Mouse (Mus musculus): ENCODE data around the gene Tmx4.
"Not testable (repeated sequence)": the region's sequence is repeated elsewhere in the genome, so short reads cannot be mapped to it uniquely, and the experiment has no call there.

Tmx4 gene

DNA sequence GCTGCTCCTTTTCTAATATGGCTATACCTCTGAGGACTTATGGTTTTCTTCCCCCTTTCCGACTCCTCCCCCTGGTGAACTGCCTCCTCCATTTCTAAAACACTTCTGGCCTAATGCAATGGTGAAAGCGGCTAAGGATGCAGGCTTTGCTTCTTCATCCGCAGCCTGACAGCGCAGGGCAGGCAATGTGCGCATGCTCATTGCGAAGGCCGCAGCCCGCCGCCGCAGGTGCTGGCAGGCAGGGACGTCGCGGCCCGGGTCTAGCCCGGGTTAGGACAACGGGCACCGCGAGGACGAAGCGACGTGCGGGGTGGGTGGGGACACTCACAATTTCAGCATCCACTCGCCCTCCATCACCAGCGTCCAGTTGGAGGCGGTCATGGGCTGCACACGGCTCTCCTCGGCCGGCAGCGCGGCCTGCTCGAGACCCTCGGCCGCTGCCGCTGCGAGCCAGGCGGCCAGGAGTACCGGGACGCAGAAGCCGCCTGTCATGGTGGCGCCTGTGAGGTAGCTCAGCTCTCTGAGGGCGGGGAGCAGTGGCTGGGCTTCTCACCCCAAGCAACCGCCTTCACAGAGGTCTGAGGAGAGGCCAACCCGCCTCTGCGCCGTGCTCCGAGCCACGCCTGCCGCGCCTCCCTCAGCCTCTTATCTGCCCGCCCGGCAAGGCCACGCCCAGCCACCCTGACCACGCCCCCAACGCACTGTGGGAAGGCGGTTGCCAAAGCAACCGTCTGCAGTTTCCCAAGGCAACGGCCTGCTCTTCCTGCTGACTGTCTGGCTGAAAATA is at the start of gene Tmx4:
TSS of gene Tmx4 (minus strand) at position 632 of the 787 bp plus-strand sequence.
- DNase-seq (ENCODE audit: low spot score in 2 of 2), result peak; percentile 97 to 98

DNA sequence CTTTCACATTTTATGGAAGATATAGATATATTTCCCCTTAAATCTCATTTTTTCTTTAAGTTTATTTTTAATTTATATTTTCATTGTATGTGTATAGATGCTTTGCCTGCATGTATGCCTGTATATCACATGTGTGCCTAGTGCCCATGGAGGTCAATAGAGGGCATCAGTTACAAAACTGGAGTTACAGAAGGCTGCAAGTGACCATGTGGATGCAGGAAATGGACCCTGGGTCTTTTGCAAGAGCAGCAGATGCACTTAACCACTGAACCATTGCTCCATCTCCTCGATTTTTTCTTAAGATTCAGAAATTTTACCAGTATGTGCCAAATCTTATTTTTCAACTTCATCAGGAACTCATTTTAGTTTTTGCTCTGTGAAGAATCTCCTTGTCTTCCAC is 48.2 kb upstream of the Tmx4 start:
- DNase-seq (ENCODE audit: low spot score in 2 of 2), result no peak

DNA sequence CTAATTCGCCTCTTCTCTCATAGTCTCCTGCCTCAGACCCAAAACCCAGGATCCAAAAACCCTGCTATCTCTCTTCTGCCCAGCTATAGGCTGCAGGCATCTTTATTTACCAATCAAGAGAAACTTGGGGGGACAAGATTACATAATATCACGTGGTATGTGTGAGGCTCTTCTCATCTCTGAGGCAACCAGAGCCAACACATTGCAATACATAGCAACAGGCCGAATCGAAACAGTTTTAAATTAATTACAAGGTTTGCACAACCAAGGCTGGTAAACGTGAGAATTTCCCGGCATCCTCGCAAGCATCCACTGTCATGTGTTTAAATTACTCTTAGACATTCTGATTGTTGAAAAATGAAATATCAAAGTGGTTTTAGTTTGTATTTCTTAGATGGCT is 47.1 kb upstream of the Tmx4 start:
- DNase-seq (ENCODE audit: low spot score in 2 of 2), result no peak

DNA sequence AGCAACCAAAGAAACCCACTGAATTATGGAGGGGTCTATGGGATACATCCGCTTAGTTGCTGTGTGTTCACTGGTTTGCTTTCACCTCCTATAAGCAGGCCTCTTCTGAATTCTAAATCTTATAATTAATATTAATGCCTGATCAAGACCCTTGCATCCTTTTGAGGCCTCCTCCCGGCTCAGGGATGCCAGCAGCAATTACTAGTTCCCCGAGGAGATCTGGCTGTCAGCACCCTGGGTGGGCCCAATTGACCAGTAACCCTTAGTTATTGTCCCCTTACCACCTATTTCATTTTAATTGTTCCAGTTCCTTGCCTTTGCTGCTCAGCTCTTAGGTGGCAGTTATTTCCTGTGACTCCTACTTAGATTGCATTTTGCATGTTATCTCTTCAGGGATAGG is 38.4 kb upstream of the Tmx4 start:
- DNase-seq (ENCODE audit: low spot score in 2 of 2), result no peak

DNA sequence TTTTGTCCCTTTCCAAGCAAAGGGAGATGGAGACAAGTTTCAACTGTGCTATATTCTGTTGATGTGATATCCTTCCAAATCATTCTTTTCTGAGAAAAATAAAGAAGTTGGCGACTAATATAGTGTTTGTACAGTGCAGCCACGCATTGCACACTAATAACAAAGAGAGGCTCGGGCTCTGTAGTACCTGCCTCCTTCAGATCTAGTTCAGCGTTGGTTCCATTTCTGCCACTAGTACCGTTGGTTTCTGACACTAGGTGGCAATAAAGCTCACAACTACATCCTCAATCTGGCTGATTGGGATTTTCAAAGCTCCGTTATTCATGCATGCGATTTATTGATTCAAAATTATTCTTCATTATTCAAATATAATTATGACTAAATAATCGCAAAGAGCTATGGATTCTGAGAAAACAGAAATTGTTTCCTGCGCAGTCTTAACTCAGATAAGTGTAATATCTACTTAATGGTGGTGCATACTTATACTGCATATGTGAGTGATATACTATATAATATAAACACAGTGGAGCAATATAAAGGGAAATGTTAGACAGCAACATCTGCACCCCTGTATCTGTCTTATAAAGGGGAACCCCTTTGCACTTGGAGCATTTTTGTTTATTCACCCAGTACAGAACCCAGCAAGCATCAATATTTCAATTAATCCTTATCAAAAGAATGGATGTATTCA is 37.5 kb upstream of the Tmx4 start:
- peak; percentile 33 to 78 for DNase-seq (ENCODE audit: low spot score in 2 of 2)

DNA sequence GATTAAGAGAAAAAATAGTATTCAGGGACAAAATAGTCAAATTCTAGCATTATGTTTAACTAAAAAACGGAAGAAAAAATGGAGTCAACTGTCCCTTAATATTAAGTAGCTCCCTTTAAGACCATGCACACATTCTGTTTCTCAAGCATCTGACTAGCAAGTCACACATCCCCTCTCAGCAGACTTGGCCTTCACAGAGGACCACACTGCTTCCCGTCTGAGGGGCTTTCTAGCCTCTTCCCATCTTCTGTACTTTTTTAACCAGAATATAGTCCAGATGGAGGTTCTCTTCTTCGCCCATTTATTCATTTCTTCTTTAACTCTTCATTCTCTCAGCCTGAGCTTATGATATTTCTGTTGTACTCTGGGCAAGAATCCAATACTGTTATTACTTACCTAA is 35.6 kb upstream of the Tmx4 start:
- DNase-seq (ENCODE audit: low spot score in 2 of 2), result no peak

DNA sequence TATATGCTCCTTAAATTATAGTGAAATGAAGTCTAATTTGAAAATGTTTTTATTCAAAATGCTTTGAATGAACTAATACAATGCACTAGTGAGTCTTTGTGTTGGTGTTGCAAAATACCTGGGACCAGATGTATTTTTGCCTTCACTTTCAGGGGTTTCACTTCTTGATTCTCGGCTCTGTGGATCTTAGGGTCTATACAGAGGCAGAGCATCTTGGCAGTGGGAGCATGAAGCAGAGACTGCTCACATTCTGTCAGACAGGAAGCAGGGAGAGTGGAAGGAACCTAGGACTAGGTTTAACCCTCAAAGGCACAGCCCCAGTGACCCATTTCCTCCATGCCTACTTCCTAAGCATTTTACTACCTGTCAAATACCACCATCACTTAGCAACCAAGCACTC is 31.5 kb upstream of the Tmx4 start:
- DNase-seq (ENCODE audit: low spot score in 2 of 2), result no peak

DNA sequence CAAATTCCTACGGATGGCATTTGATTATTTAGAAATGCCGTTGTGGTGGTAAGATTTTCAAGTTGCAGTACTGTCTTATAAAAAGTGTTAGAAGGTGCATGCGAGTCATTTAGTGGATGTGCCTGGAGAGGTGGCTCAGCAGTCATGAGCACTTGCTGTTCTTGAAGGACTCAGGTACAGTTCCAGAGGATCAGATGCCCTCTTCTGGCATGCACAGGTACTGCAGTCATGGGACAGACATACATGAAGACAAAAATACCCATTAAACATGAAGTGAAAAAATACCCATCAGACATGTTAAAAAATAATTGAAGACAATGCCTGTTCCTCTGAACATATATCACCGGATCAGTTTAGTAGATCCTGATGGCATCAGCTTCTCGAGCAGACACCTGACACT is 29.7 kb upstream of the Tmx4 start:
- DNase-seq (ENCODE audit: low spot score in 2 of 2), result peak in 1 of 2 experiments; percentile 38

DNA sequence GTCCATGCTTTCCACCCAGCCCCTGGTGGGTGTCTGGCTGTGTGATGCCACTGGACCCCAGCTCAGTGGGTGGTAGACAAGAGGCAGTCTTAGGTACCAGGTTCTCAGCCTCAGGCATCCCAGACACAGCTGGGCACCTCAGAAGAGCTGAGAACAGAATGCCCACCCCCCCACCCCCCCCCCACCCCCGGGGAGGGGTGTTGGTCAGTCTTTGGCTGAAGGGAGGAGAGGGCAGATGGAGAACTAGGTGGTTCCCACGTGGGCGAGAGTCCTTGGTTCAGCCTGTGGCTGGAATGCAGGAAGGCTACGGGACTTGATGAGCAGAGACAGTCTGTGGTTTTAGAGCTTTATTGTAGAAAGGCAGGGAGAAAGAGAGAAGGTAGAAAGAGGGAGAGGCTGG is 12.5 kb upstream of the Tmx4 start:
- no peak for DNase-seq (ENCODE audit: low spot score in 2 of 2)

DNA sequence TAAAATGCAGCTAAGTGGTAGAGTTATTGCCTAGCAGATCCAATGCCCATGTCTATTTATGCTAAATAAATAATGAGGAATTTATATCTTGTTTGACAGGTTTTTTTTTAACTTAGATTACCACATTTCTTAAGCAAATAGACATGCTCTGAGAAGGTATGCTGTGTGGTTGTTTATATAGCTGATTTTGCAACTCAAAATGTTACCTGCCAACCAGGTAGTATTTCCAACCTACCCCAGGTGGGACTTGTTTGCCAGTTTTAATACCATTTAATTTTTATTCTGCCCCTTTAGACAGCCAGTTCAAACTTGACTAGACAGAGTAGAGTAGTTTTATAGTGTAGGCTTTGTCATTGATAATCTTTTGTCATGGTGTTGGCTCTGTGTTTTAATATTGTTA is 10.7 kb upstream of the Tmx4 start:
- no peak for DNase-seq (ENCODE audit: low spot score in 2 of 2)

DNA sequence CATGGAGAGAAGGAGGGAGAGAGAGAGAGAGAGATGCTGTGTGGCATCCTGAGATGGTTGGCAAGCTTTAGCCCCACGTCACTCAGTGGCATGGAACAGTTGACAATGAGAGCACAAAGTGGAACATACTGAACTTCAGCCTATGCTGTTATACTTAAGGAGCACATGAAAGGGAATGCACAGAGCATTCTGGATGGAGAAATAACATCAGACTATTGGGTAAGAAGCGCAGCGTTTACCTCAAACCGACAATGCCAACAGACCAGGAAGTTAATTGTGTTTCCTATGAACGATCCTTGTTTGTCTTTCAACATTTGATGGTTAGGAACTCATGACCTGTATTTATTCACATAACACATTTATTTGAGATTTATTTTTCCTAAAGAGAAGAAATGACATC is 8.8 kb upstream of the Tmx4 start:
- no peak for DNase-seq (ENCODE audit: low spot score in 2 of 2)

DNA sequence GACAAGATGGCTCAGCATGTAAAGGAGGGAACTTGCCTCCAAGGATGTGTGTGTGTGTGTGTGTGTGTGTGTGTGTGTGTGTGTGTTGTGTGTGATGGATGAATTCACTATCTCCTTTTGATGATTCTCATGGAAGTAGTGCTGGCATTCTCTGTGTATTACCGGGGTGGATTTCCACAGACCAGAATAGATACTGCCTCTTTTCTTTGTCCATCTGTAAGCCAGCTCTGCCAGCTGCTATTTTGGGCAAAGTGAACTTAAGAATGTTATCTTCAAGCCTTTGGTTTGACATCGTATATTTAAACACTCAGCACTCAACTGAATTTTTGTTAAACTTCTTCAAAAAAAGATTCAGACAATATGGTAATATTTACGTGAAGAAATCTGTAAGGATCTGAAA is 5.1 kb upstream of the Tmx4 start:
- peak in 1 of 2 experiments; percentile 80 for DNase-seq (ENCODE audit: low spot score in 2 of 2)

DNA sequence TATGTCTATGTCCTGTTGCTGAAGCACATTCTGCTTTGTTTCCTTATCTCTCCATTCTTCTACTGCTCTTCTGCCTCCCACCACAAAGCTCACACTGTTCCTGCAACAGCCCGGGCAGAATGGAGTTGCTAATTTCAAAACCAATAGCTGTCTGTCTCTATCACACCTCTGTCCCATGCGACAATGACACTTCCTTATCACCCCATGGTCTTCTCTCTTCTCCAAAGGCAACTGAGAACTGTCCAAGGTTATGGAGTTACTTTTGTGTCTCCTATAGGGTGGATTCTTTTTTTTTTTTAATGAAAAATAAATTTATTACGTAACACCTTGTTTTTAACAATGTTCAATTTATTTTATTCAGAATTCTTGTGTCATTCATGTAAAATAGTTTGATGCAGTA is 1.8 kb upstream of the Tmx4 start:
- DNase-seq (ENCODE audit: low spot score in 2 of 2), result no peak

DNA sequence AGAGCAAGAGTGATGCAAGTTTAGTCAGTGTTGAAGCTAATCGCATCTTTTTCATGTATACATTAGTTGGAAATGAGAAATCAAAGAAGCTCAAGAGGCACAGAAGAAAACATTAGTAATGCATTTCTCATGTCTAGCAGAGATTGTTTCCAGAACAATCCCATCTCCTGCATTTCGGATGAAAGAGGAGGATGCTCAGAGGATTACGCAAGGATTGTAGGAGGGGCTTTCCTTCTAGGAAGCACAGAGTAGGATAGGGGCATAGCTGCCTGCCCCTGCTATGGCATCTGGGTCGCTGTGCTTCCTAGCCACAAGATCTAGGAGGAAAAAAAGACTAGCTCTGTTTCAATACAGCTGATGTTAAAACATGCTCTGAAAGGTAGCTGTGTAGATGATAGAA is 1.2 kb upstream of the Tmx4 start:
- no peak for DNase-seq (ENCODE audit: low spot score in 2 of 2)

DNA sequence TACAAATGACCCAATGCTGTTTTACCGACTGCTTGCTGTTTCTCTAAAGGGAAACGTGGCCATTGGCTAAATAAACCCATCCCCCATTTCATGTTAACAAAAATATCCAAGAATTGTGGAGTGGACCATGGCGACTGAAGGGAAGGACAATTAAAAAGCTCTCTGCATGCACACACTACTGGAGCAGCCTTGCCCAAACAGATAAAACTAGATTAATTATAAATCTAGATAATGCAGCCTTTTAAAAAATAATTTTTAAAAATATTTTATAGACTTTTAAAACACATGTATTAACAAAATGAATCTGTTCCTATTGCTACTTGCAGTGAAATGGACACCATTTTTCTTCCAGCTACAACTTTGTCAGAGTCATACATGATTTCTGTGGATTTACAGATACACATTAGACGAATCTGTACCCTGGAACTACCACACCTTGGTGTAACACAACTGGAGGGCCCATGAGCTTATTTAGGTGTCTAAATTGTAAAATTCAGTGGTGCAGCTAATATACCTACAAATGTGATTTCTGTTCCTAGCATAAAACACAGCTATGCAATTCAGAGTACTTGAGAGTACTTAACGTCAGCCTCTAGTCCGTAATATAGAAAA is 462 bp upstream of the Tmx4 start:
- DNase-seq (ENCODE audit: low spot score in 2 of 2), result no peak

DNA sequence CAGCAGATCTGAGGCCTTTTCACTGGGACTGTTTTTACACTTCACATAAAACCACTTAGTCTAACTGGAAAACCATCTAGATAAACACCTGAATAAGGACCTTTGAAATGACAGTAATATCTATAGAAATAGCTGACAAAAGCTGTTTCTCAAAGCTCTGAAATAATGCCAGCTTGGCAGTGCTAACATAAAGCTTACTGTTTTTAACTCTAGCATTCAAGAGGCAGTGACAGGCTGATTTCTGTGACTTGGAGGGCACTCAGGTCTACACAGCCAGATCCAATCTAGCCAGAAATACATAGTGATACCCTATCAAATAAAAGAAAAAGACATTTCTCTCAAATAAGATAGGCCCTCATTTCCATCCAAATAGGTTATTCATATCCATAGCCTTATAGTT is 1.6 kb downstream of the Tmx4 start:
- DNase-seq (ENCODE audit: low spot score in 2 of 2), result no peak

DNA sequence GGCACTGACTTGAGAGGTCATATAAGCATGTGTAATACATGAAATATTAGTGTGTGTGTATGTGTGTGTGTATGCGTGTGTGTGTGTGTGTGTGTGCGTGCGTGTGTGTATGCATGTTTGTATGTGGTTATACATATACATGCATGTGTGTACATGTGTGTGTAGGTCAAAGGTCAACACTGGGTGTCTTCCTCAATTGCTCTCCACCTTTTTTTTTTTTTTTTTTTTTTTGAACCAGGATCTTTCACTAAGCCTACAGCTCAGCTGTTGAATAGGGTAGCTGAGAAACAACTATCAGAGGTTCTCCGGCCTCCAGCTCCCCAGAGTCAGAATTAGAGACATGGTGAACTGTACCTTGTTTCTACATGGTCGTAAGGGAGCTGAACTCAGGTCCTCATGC is 2.6 kb downstream of the Tmx4 start:
- no peak for DNase-seq (ENCODE audit: low spot score in 2 of 2)

DNA sequence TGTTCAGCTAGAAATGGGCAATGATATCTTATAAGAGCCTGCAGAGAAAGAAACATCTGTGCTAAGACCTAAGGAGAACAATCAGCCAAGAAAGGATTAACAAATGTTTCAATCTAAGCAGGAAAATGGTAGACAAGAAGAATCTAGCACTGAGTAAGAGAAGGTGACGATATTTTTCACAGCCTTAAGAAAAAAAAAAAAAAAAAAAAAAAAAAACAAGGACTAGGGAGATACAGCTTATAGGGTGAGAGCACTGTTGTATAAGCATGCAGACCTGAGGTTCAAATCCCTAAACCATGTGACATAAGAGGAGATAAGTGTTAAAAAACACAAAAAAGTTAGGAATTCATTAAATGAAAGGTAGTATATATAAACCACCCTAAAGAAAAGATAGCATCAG is 3.5 kb downstream of the Tmx4 start:
- DNase-seq (ENCODE audit: low spot score in 2 of 2), result no peak

DNA sequence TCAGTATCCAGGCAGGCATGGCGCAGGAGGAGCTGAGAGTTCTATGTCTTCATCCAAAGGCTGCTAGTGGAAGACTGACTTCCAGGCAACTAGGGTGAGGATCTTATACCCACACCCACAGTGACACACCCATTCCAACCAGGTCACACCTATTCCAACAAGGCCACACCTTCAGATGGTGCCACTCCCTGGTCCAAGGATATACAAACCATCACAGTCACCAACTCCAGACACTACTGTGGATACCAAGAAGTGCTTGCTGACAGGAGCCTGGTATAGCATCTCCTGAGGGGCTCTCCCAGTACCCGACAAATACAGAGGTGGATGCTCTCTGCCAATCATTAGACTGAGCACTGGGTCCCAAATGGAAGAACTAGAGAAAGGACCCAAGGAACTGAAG is 15.4 kb downstream of the Tmx4 start:
- DNase-seq (ENCODE audit: low spot score in 2 of 2), result not testable (repeated sequence)

DNA sequence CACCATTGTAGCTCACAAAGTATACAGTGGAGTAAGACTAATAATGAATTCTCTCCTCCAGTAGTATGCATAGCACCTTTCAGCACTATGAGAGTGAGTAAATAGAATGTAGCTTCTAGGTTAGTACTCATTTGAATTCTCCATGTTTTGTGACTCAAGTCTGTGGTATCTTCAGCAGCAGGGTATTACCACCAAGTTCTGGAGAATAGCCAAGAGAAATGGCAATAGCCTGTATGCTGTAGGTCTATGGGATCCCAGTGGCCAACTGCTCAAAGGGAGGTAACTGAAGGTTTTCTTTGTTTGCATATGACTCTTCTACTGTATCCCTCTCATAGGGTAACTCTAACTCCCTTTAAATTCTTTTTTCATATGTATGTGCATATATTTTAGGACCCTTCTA is 39.0 kb downstream of the Tmx4 start:
- DNase-seq (ENCODE audit: low spot score in 2 of 2), result no peak

DNA sequence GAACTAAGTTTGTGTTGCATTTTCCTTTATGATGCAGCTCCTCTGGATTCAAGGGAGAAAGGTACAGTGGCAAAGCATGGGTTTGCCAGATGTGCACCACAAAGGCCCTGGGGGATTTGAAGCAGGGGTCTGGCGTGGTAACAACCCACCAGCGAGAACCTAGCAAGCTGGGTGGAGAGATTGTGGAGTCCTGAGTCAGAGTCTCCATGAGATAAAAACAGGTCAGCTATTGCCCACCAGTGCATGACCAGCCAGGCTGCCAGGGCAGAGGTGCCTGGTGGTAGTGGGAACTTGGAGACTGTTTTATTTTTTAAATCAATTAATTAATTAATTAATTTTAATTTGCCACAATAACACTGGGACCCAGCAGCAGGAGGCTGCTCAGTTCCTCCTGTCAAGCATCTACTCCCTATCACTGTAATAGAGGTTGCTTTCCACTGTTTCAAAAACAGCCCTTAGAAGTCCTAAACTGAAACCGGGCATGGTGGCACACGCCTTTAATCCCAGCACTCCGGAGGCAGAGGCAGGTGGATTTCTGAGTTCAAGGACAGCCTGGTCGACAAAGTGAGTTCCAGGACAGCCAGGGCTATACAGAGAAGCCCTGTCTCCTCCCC is 52.8 kb downstream of the Tmx4 start:
- no peak for DNase-seq (ENCODE audit: low spot score in 2 of 2)

DNA sequence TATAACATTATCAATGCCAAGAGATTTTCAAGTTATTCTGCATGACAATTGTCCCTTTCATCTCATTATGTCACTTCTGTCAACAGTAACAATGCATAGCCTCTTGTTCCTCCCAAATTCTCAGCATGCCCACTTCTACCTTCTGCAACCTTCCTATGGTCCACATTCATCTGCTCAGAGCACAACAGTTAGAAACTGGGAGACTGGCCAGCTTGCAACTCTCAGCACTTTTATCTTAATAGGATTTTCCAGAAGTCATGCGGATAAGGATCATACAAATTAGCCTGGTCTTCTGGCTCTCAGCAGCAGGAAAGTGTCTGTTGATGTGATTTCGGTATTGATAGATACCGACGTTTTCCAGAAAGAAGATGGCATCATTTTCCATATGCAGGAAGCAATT is 58.7 kb downstream of the Tmx4 start:
- no peak for DNase-seq (ENCODE audit: low spot score in 2 of 2)

DNA sequence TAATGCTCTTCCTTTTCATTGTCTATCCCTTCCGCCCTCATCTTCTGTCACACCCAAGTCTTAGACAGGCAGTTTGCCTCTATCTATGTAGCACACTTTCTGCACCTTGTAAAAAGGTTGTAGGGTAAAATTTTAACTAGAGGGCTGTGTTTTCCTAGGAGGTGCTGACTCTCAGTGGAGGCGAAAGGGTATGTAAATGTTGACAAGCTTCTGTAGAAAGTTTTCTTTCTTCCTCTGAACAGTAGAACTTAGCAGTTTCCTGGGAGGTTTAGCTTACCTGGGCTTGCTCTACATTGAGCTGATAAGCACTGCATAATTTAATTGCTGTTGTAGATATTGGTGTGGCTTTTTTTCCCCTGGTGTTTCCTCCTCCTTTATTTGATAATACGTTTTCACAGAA is 84.5 kb downstream of the Tmx4 start:
- no peak for DNase-seq (ENCODE audit: low spot score in 2 of 2)

Data from frontal cortex, postnatal 36 days (tissue).